Mouse (Mus musculus): ENCODE data around the gene Podxl.
"Not testable (repeated sequence)": the region's sequence is repeated elsewhere in the genome, so short reads cannot be mapped to it uniquely, and the experiment has no call there.

The Podxl gene

GRCm38 (mm10) chr6:31568070-31568595 is 4.4 kb upstream of the Podxl start:
- in situ Hi-C loops (cut with MseI, MboI): no loop called here

- in situ Hi-C loops (cut with MseI, MboI): no loop called here
Measured at GRCm38 (mm10) chr6:31567200-31567599, 3.4 kb upstream of the Podxl start.

- in situ Hi-C loops (cut with MseI, MboI): no loop called here
Measured at GRCm38 (mm10) chr6:31564901-31565391, 1.2 kb upstream of the Podxl start.

- in situ Hi-C loops (cut with MseI, MboI): no loop called here
Measured at GRCm38 (mm10) chr6:31564182-31564531, 376 bp upstream of the Podxl start.

- in situ Hi-C loops (cut with MseI, MboI): no loop called here
Measured at GRCm38 (mm10) chr6:31562371-31563080, 1.3 kb downstream of the Podxl start.

GRCm38 (mm10) chr6:31561948-31562347 is 1.8 kb downstream of the Podxl start:
- in situ Hi-C loops (cut with MseI, MboI): not testable (repeated sequence)

- in situ Hi-C loops (cut with MseI, MboI): no loop called here
Measured at GRCm38 (mm10) chr6:31560138-31560959, 3.4 kb downstream of the Podxl start.

- in situ Hi-C loops (cut with MseI, MboI): no loop called here
Measured at GRCm38 (mm10) chr6:31556460-31557100, 7.2 kb downstream of the Podxl start.

- in situ Hi-C loops (cut with MseI, MboI): no loop called here
Measured at GRCm38 (mm10) chr6:31550876-31551532, 12.8 kb downstream of the Podxl start.

GRCm38 (mm10) chr6:31549361-31550051 is 14.3 kb downstream of the Podxl start:
- in situ Hi-C loops (cut with MseI, MboI): no loop called here

- in situ Hi-C loops (cut with MseI, MboI): no loop called here
Measured at GRCm38 (mm10) chr6:31544318-31544717, 19.5 kb downstream of the Podxl start.

GRCm38 (mm10) chr6:31540018-31540417 is 23.8 kb downstream of the Podxl start:
- in situ Hi-C loops (cut with MseI, MboI): no loop called here

- in situ Hi-C loops (cut with MseI, MboI): no loop called here
Measured at GRCm38 (mm10) chr6:31538112-31538511, 25.7 kb downstream of the Podxl start.

GRCm38 (mm10) chr6:31537193-31537592 is 26.6 kb downstream of the Podxl start:
- in situ Hi-C loops (cut with MseI, MboI): no loop called here

- in situ Hi-C loops (cut with MseI, MboI): no loop called here
Measured at GRCm38 (mm10) chr6:31534705-31535104, 29.1 kb downstream of the Podxl start.

- in situ Hi-C loops (cut with MseI, MboI): no loop called here
Measured at GRCm38 (mm10) chr6:31531880-31532279, 31.9 kb downstream of the Podxl start.

GRCm38 (mm10) chr6:31528339-31528738 is 35.4 kb downstream of the Podxl start:
- in situ Hi-C loops (cut with MseI, MboI): loop anchor here (5.0 kb wide), 1 partner anchor 109 kb away; no protein-coding TSS in a partner anchor

- in situ Hi-C loops (cut with MseI, MboI): loop anchor here (5.0 kb wide), 1 partner anchor 109 kb away; no protein-coding TSS in a partner anchor
Measured at GRCm38 (mm10) chr6:31527897-31528296, 35.9 kb downstream of the Podxl start.

GRCm38 (mm10) chr6:31526929-31527328 is 36.9 kb downstream of the Podxl start:
- in situ Hi-C loops (cut with MseI, MboI): loop anchor here (5.0 kb wide), 1 partner anchor 110 kb away; no protein-coding TSS in a partner anchor

GRCm38 (mm10) chr6:31525231-31525900 is 38.4 kb downstream of the Podxl start:
- in situ Hi-C loops (cut with MseI, MboI): loop anchor here (5.0 kb wide), 1 partner anchor 112 kb away; no protein-coding TSS in a partner anchor

All from mouse trophoblast stem cell (cell line).